Mouse (Mus musculus): ENCODE measurements at regions not wholly inside any gene's neighbourhood (a gene's known extent, or its start where the extent isn't known, plus 50 kb on each side); places are given as distances from the start of the nearest gene placed in this dataset.
"Not testable (repeated sequence)": the region's sequence is repeated elsewhere in the genome, so short reads cannot be mapped to it uniquely, and the experiment has no call there.

- intact Hi-C loops (cut with DNase I): no loop called here
- DNase-seq: no peak
Measured at GRCm38 (mm10) chr9:41914611-41915010, 209.5 kb downstream of the Sorl1 start.

GRCm38 (mm10) chr9:41913911-41914310 lies 210.2 kb downstream of the Sorl1 start:
- intact Hi-C loops (cut with DNase I): no loop called here
- DNase-seq: no peak

- DNase-seq: no peak
- intact Hi-C loops (cut with DNase I): no loop called here
Measured at GRCm38 (mm10) chr9:41912482-41912881, 211.6 kb downstream of the Sorl1 start.

- no peak for DNase-seq
- intact Hi-C loops (cut with DNase I): no loop called here
Measured at GRCm38 (mm10) chr9:41900606-41900974, 223.5 kb downstream of the Sorl1 start.

GRCm38 (mm10) chr9:41899766-41900605 lies 224.1 kb downstream of the Sorl1 start:
- intact Hi-C loops (cut with DNase I): no loop called here

GRCm38 (mm10) chr9:41895106-41895505 lies 229.0 kb downstream of the Sorl1 start:
- intact Hi-C loops (cut with DNase I): no loop called here

More at GRCm38 (mm10) chr9:41899766-41900605, 224.1 kb downstream of the Sorl1 start:
- no peak for DNase-seq

GRCm38 (mm10) chr9:41892841-41893240 lies 231.3 kb downstream of the Sorl1 start:
- intact Hi-C loops (cut with DNase I): loop anchor here (5.0 kb wide), 1 partner anchor 421 kb away; no protein-coding TSS in a partner anchor
- DNase-seq: no peak

More at GRCm38 (mm10) chr9:41895106-41895505, 229.0 kb downstream of the Sorl1 start:
- DNase-seq: no peak

- intact Hi-C loops (cut with DNase I): loop anchor here (5.0 kb wide), 1 partner anchor 419 kb away; no protein-coding TSS in a partner anchor
- DNase-seq: peak in 1 of 2 experiments; percentile 19
Measured at GRCm38 (mm10) chr9:41891206-41891605, 232.9 kb downstream of the Sorl1 start.

GRCm38 (mm10) chr9:41890273-41891141 lies 233.6 kb downstream of the Sorl1 start:
- intact Hi-C loops (cut with DNase I): loop anchor here (5.0 kb wide), 1 partner anchor 418 kb away; no protein-coding TSS in a partner anchor
- peak; percentile 83 to 84 for DNase-seq

GRCm38 (mm10) chr9:41889568-41890272 lies 234.4 kb downstream of the Sorl1 start:
- intact Hi-C loops (cut with DNase I): loop anchor here (5.0 kb wide), 1 partner anchor 417 kb away; no protein-coding TSS in a partner anchor
- DNase-seq: peak in 1 of 2 experiments; percentile 19

- intact Hi-C loops (cut with DNase I): no loop called here
- DNase-seq: peak in 1 of 2 experiments; percentile 25
Measured at GRCm38 (mm10) chr9:41888616-41889150, 235.4 kb downstream of the Sorl1 start.

- DNase-seq; intact Hi-C loops (cut with DNase I): not testable (repeated sequence)
Measured at GRCm38 (mm10) chr9:41886456-41886855, 237.6 kb downstream of the Sorl1 start.

- no peak for DNase-seq
- intact Hi-C loops (cut with DNase I): no loop called here
Measured at GRCm38 (mm10) chr9:41880457-41880856, 243.6 kb downstream of the Sorl1 start.

- peak; percentile 54 to 70 for DNase-seq
- intact Hi-C loops (cut with DNase I): no loop called here
Measured at GRCm38 (mm10) chr9:41879080-41879479, 245.0 kb downstream of the Sorl1 start.

GRCm38 (mm10) chr9:41861136-41861535 lies 263.0 kb downstream of the Sorl1 start:
- intact Hi-C loops (cut with DNase I): no loop called here
- DNase-seq: no peak

GRCm38 (mm10) chr9:41860681-41861080 lies 263.4 kb downstream of the Sorl1 start:
- DNase-seq: peak; percentile 63 to 73

GRCm38 (mm10) chr9:41859780-41860179 lies 264.3 kb downstream of the Sorl1 start:
- DNase-seq: no peak
- intact Hi-C loops (cut with DNase I): no loop called here

More at GRCm38 (mm10) chr9:41860681-41861080, 263.4 kb downstream of the Sorl1 start:
- intact Hi-C loops (cut with DNase I): no loop called here

- intact Hi-C loops (cut with DNase I): no loop called here
- DNase-seq: no peak
Measured at GRCm38 (mm10) chr9:41852099-41852498, 272.0 kb downstream of the Sorl1 start.

GRCm38 (mm10) chr9:41849628-41850326 lies 274.3 kb downstream of the Sorl1 start:
- intact Hi-C loops (cut with DNase I): no loop called here
- DNase-seq: no peak

GRCm38 (mm10) chr9:41844616-41845015 lies 279.5 kb downstream of the Sorl1 start:
- DNase-seq: no peak

More at GRCm38 (mm10) chr9:41844616-41845015, 279.5 kb downstream of the Sorl1 start:
- intact Hi-C loops (cut with DNase I): no loop called here

Data from heart, postnatal 10 days (tissue).